Mouse (Mus musculus): ENCODE measurements at regions not wholly inside any gene's neighbourhood (a gene's known extent, or its start where the extent isn't known, plus 50 kb on each side); places are given as distances from the start of the nearest gene placed in this dataset.

DNA sequence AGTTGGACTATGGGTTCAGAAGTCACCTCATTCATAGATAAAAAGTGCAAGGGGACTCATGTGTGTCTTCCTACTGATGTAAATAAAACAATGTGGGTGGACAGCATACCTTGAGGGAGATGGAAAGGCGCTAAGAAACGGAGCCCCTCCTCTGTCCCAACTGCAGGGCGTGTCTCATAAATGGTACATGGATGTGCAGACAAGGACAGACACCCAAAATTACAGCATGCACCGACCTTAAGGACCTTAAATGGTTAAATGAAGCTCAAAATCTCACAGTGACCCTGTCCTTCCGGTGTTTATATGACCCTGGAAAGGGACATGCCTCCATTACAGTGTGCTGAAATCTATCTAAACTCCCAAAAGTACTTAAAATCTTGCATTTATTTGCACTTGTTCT, 106.5 kb upstream of the Sgk1 start:
- no peak for TF ChIP-seq CEBPB (IDR thresholded peaks at IDR 0.05; ENCODE audit: insufficient read depth, poor library complexity, severe bottlenecking)
- no peak for TF ChIP-seq MAX (IDR thresholded peaks at IDR 0.05; ENCODE audit: low read depth)
- TF ChIP-seq POLR2A (IDR thresholded peaks at IDR 0.05; ENCODE audit: insufficient read length, low read depth) = no peak
- no peak for TF ChIP-seq USF1 (IDR thresholded peaks at IDR 0.05; ENCODE audit: low read depth)
- no peak for TF ChIP-seq MYOD1 (IDR thresholded peaks at IDR 0.05; ENCODE audit: control insufficient read depth in 1 of 3, insufficient read length in 2 of 3, low read depth in 2 of 3)
- TF ChIP-seq MYOG (IDR thresholded peaks at IDR 0.05; ENCODE audit: control insufficient read depth in 1 of 3, insufficient read depth in 1 of 3, insufficient read length in 2 of 3, low read depth in 2 of 3) = no peak
- no peak for TF ChIP-seq TCF3 (IDR thresholded peaks at IDR 0.05; ENCODE audit: insufficient read length, low read depth)
- TF ChIP-seq SRF (IDR thresholded peaks at IDR 0.05; ENCODE audit: control insufficient read depth, insufficient read length, low read depth) = no peak
- TF ChIP-seq REST (IDR thresholded peaks at IDR 0.05; ENCODE audit: insufficient read depth, insufficient read length) = no peak
- TF ChIP-seq TCF12 (IDR thresholded peaks at IDR 0.05; ENCODE audit: insufficient read depth, poor library complexity, severe bottlenecking) = no peak
- no peak for TF ChIP-seq POLR2AphosphoS2 (IDR thresholded peaks at IDR 0.05; ENCODE audit: insufficient read length, low read depth)
- no peak for TF ChIP-seq E2F4 (IDR thresholded peaks at IDR 0.05; ENCODE audit: insufficient read depth)
